Mouse (Mus musculus) C2C12 (cell line): ENCODE data around the gene Csmd2. TPM values are rescaled to one million over a fixed set of nuclear protein-coding genes. Genes with fewer than 3 reads are reported as not detected.

Experiments used
- H3K27me3 ChIP-seq: one replicate; pipeline ENCODE4 v1.6.1; 2011; ENCODE audit not compliant: control insufficient read depth, insufficient read depth, insufficient read length
- H3K36me3 ChIP-seq: one replicate; pipeline ENCODE4 v1.6.1; 2011; ENCODE audit not compliant: control insufficient read depth, insufficient read depth
- H3K4me3 ChIP-seq: one replicate; pipeline ENCODE4 v1.5.1; 2011; ENCODE audit warnings: mild to moderate bottlenecking, control low read depth; ENCODE audit not compliant: poor library complexity, insufficient read depth, severe bottlenecking
- H3K79me2 ChIP-seq: one replicate; pipeline ENCODE4 v1.6.1; 2011; ENCODE audit not compliant: control insufficient read depth, insufficient read depth
- H3K79me3 ChIP-seq: one replicate; pipeline ENCODE4 v1.6.1; 2011; ENCODE audit warnings: low read depth, control low read depth
- H3ac ChIP-seq: one replicate; pipeline ENCODE3; 2011; ENCODE audit warnings: low read depth; ENCODE audit not compliant: control insufficient read depth, insufficient read length
- CEBPB ChIP-seq: IDR thresholded peaks from one replicate; pipeline ENCODE4 v1.6.1; 2011; ENCODE audit warnings: low read depth, mild to moderate bottlenecking, control low read depth, moderate library complexity
- CTCF ChIP-seq: IDR thresholded peaks from one replicate; pipeline ENCODE4 v1.5.1; 2011; ENCODE audit not compliant: control insufficient read depth, insufficient read depth, insufficient read length
- FOSL1 ChIP-seq: IDR thresholded peaks from one replicate; pipeline ENCODE4 v1.8.0; 2011; ENCODE audit warnings: mild to moderate bottlenecking, low read length; ENCODE audit not compliant: poor library complexity, insufficient read depth, severe bottlenecking
- MAX ChIP-seq: IDR thresholded peaks from one replicate; pipeline ENCODE4 v1.6.1; 2011; ENCODE audit warnings: mild to moderate bottlenecking, control low read depth
- MYOD1 ChIP-seq: IDR thresholded peaks from one replicate; pipeline ENCODE4 v1.6.1; 2011; ENCODE audit warnings: low read depth; ENCODE audit not compliant: control insufficient read depth, insufficient read length
- MYOG ChIP-seq: IDR thresholded peaks from one replicate; pipeline ENCODE4 v1.6.1; 2011; ENCODE audit not compliant: control insufficient read depth, insufficient read length; ENCODE audit errors: extremely low read depth
- USF1 ChIP-seq: IDR thresholded peaks from one replicate; pipeline ENCODE4 v1.6.1; 2011; ENCODE audit warnings: low read depth, mild to moderate bottlenecking, control low read depth, moderate library complexity
- polyA plus RNA-seq: library from polyadenylated mRNA; unstranded; fragments of >200 nt; fragmentation: generic; extraction: Trizol; gene quantifications from one replicate; pipeline ENCODE4 v1.2.1, GENCODE M21; 2012; ENCODE audit warnings: missing spikeins

The Csmd2 gene
- polyA plus RNA-seq, 1 experiment: not detected

- Histone ChIP-seq H3K79me2 (no peaks in the 10 kb centered on the region), H3ac (no peak overlapping the region), H3K27me3 (no peaks in the 10 kb centered on the region), H3K4me3 (no peak overlapping the region), H3K36me3 (no peaks in the 10 kb centered on the region), H3K79me3 (no peaks in the 10 kb centered on the region)
- TF ChIP-seq MYOG: no peak
- no peak for TF ChIP-seq FOSL1
- no peak for TF ChIP-seq MYOD1
- TF ChIP-seq CTCF: no peak
- TF ChIP-seq MAX: no peak
- no peak for TF ChIP-seq CEBPB
- no peak for TF ChIP-seq USF1
Measured at GRCm38 (mm10) chr4:128341315-128341714, 353.7 kb downstream of the Csmd2 start.

- H3ac ChIP-seq: no peak overlapping the region
- no peak for TF ChIP-seq MYOD1
- TF ChIP-seq CTCF: no peak
- TF ChIP-seq CEBPB: no peak
- TF ChIP-seq USF1: no peak
- TF ChIP-seq MYOG: no peak
- no peak for TF ChIP-seq FOSL1
- no peak for TF ChIP-seq MAX
- no peaks in the 10 kb centered on the region for H3K79me3 ChIP-seq
- H3K36me3 ChIP-seq: no peaks in the 10 kb centered on the region
- no peaks in the 10 kb centered on the region for H3K27me3 ChIP-seq
- no peaks in the 10 kb centered on the region for H3K79me2 ChIP-seq
- no peak overlapping the region for H3K4me3 ChIP-seq
Measured at GRCm38 (mm10) chr4:128342208-128342607, 354.6 kb downstream of the Csmd2 start.

- TF ChIP-seq MYOD1 (no peak), MYOG (no peak), CTCF (no peak), MAX (no peak), USF1 (no peak), CEBPB (no peak), FOSL1 (no peak)
- H3K27me3 ChIP-seq: no peaks in the 10 kb centered on the region
- no peaks in the 10 kb centered on the region for H3K36me3 ChIP-seq
- H3ac ChIP-seq: no peak overlapping the region
- H3K79me2 ChIP-seq: no peaks in the 10 kb centered on the region
- H3K79me3 ChIP-seq: no peaks in the 10 kb centered on the region
- H3K4me3 ChIP-seq: no peak overlapping the region
Measured at GRCm38 (mm10) chr4:128358751-128359150, 371.1 kb downstream of the Csmd2 start.

GRCm38 (mm10) chr4:128365851-128366250 is 378.2 kb downstream of the Csmd2 start:
- Histone ChIP-seq H3K4me3 (no peak overlapping the region), H3K36me3 (no peaks in the 10 kb centered on the region), H3K79me3 (no peaks in the 10 kb centered on the region), H3ac (no peak overlapping the region), H3K79me2 (no peaks in the 10 kb centered on the region), H3K27me3 (no peaks in the 10 kb centered on the region)
- no peak for TF ChIP-seq CEBPB

GRCm38 (mm10) chr4:128368088-128368487 is 380.4 kb downstream of the Csmd2 start:
- Histone ChIP-seq H3K79me3 (no peaks in the 10 kb centered on the region), H3K4me3 (no peak overlapping the region), H3K27me3 (no peaks in the 10 kb centered on the region), H3ac (no peak overlapping the region), H3K36me3 (no peaks in the 10 kb centered on the region), H3K79me2 (no peaks in the 10 kb centered on the region)
- TF ChIP-seq USF1: no peak
- no peak for TF ChIP-seq MAX
- TF ChIP-seq MYOD1: no peak
- no peak for TF ChIP-seq CTCF
- no peak for TF ChIP-seq MYOG
- no peak for TF ChIP-seq FOSL1
- TF ChIP-seq CEBPB: no peak

- Histone ChIP-seq H3K27me3 (no peaks in the 10 kb centered on the region), H3K79me3 (no peaks in the 10 kb centered on the region), H3K79me2 (no peaks in the 10 kb centered on the region), H3ac (no peak overlapping the region), H3K4me3 (no peak overlapping the region), H3K36me3 (no peaks in the 10 kb centered on the region)
- no peak for TF ChIP-seq USF1
- no peak for TF ChIP-seq MYOD1
- no peak for TF ChIP-seq CTCF
- no peak for TF ChIP-seq FOSL1
- no peak for TF ChIP-seq MAX
- TF ChIP-seq MYOG: no peak
- TF ChIP-seq CEBPB: no peak
Measured at GRCm38 (mm10) chr4:128371766-128372165, 384.1 kb downstream of the Csmd2 start.
